Mouse (Mus musculus): ENCODE results near the gene Msx2. TPM values are rescaled to one million over a fixed set of nuclear protein-coding genes. Genes with fewer than 3 reads are reported as not detected.
A peak's percentile ranks its signal among the peaks of the same experiment; 100 is the strongest.

Msx2 gene
- polyA plus RNA-seq, 2 experiments: 0.02 TPM; not detected in 1

- Histone ChIP-seq H3K36me3 (replicated peaks; ENCODE audit: control insufficient read depth, insufficient read depth, low read depth) (no peaks in the 10 kb centered on the region), H3K27me3 (ENCODE audit: control insufficient read depth, insufficient read depth, low read length) (peaks cover 66% of the 10 kb centered on the region), H3K27ac (no peak overlapping the region), H3K9ac (replicated peaks) (no peak overlapping the region), H3K9me3 (ENCODE audit: control insufficient read depth, low read length) (no peaks in the 10 kb centered on the region), H3K4me3 (ENCODE audit: insufficient read depth in 1 of 2, low read depth in 2 of 2, low read length in 2 of 2) (no peak overlapping the region), H3K4me1 (replicated peaks; ENCODE audit: control insufficient read depth in 2 of 2, insufficient read depth in 2 of 2, low read length in 1 of 2) (no peaks in the 10 kb centered on the region), H3K4me2 (ENCODE audit: low read depth) (no peak overlapping the region)
- TF ChIP-seq CTCF (IDR thresholded peaks at IDR 0.05; ENCODE audit: low read depth): no peak
- TF ChIP-seq EP300 (IDR thresholded peaks at IDR 0.05; ENCODE audit: low read depth): no peak
- 2% methylated on average over 15 of the region's 15 CpGs for WGBS (ENCODE audit: insufficient replicate concordance)
- ATAC-seq (ENCODE audit: insufficient read depth): no peak
- DNase-seq (ENCODE audit: low read depth in 3 of 3, low spot score in 3 of 3): no peak
Measured at GRCm38 (mm10) chr13:53462649-53462970, 10.3 kb downstream of the Msx2 start.

- no peak overlapping the region for H3K4me3 ChIP-seq (ENCODE audit: insufficient read depth in 1 of 2, low read depth in 2 of 2, low read length in 2 of 2)
Measured at GRCm38 (mm10) chr13:53461855-53462648, 10.8 kb downstream of the Msx2 start.

GRCm38 (mm10) chr13:53461346-53461745, 11.5 kb downstream of the Msx2 start:
- H3K9me3 ChIP-seq (ENCODE audit: control insufficient read depth, low read length): no peaks in the 10 kb centered on the region

More at GRCm38 (mm10) chr13:53461855-53462648, 10.8 kb downstream of the Msx2 start:
- no peak for ATAC-seq (ENCODE audit: insufficient read depth)
- under 1% methylated on average over 51 of the region's 51 CpGs for WGBS (ENCODE audit: insufficient replicate concordance)
- Histone ChIP-seq H3K4me2 (ENCODE audit: low read depth) (no peak overlapping the region), H3K36me3 (replicated peaks; ENCODE audit: control insufficient read depth, insufficient read depth, low read depth) (no peaks in the 10 kb centered on the region), H3K9me3 (ENCODE audit: control insufficient read depth, low read length) (no peaks in the 10 kb centered on the region), H3K9ac (replicated peaks) (no peak overlapping the region), H3K27me3 (ENCODE audit: control insufficient read depth, insufficient read depth, low read length) (peaks cover 61% of the 10 kb centered on the region), H3K27ac (no peak overlapping the region), H3K4me1 (replicated peaks; ENCODE audit: control insufficient read depth in 2 of 2, insufficient read depth in 2 of 2, low read length in 1 of 2) (no peaks in the 10 kb centered on the region)
- TF ChIP-seq CTCF (IDR thresholded peaks at IDR 0.05; ENCODE audit: low read depth) (peak; percentile 60), EP300 (IDR thresholded peaks at IDR 0.05; ENCODE audit: low read depth) (no peak)
- DNase-seq (ENCODE audit: low read depth in 3 of 3, low spot score in 3 of 3): no peak

GRCm38 (mm10) chr13:53458766-53459165, 14.1 kb downstream of the Msx2 start:
- no peaks in the 10 kb centered on the region for H3K9me3 ChIP-seq (ENCODE audit: control insufficient read depth, low read length)
- ATAC-seq (ENCODE audit: insufficient read depth) (no peak), DNase-seq (ENCODE audit: low read depth in 3 of 3, low spot score in 3 of 3) (no peak)
- TF ChIP-seq CTCF (IDR thresholded peaks at IDR 0.05; ENCODE audit: low read depth) (no peak), EP300 (IDR thresholded peaks at IDR 0.05; ENCODE audit: low read depth) (no peak)
- H3K4me2 ChIP-seq (ENCODE audit: low read depth): no peak overlapping the region
- no peaks in the 10 kb centered on the region for H3K36me3 ChIP-seq (replicated peaks; ENCODE audit: control insufficient read depth, insufficient read depth, low read depth)
- H3K27ac ChIP-seq: no peak overlapping the region
- 51% methylated on average over 4 of the region's 4 CpGs for WGBS (ENCODE audit: insufficient replicate concordance)
- no peaks in the 10 kb centered on the region for H3K4me1 ChIP-seq (replicated peaks; ENCODE audit: control insufficient read depth in 2 of 2, insufficient read depth in 2 of 2, low read length in 1 of 2)
- H3K9ac ChIP-seq (replicated peaks): no peak overlapping the region
- peaks cover 31% of the 10 kb centered on the region for H3K27me3 ChIP-seq (ENCODE audit: control insufficient read depth, insufficient read depth, low read length)
- no peak overlapping the region for H3K4me3 ChIP-seq (ENCODE audit: insufficient read depth in 1 of 2, low read depth in 2 of 2, low read length in 2 of 2)

More at GRCm38 (mm10) chr13:53461346-53461745, 11.5 kb downstream of the Msx2 start:
- H3K4me3 ChIP-seq (ENCODE audit: insufficient read depth in 1 of 2, low read depth in 2 of 2, low read length in 2 of 2): no peak overlapping the region
- no peak overlapping the region for H3K4me2 ChIP-seq (ENCODE audit: low read depth)
- TF ChIP-seq CTCF (IDR thresholded peaks at IDR 0.05; ENCODE audit: low read depth) (no peak), EP300 (IDR thresholded peaks at IDR 0.05; ENCODE audit: low read depth) (no peak)
- WGBS (ENCODE audit: insufficient replicate concordance): 24% methylated on average over 2 of the region's 2 CpGs
- H3K36me3 ChIP-seq (replicated peaks; ENCODE audit: control insufficient read depth, insufficient read depth, low read depth): no peaks in the 10 kb centered on the region
- no peak for DNase-seq (ENCODE audit: low read depth in 3 of 3, low spot score in 3 of 3)
- peaks cover 54% of the 10 kb centered on the region for H3K27me3 ChIP-seq (ENCODE audit: control insufficient read depth, insufficient read depth, low read length)
- H3K4me1 ChIP-seq (replicated peaks; ENCODE audit: control insufficient read depth in 2 of 2, insufficient read depth in 2 of 2, low read length in 1 of 2): no peaks in the 10 kb centered on the region
- H3K27ac ChIP-seq: no peak overlapping the region
- H3K9ac ChIP-seq (replicated peaks): no peak overlapping the region
- no peak for ATAC-seq (ENCODE audit: insufficient read depth)

- Histone ChIP-seq H3K9me3 (ENCODE audit: control insufficient read depth, low read length) (no peaks in the 10 kb centered on the region), H3K36me3 (replicated peaks; ENCODE audit: control insufficient read depth, insufficient read depth, low read depth) (no peaks in the 10 kb centered on the region), H3K27me3 (ENCODE audit: control insufficient read depth, insufficient read depth, low read length) (peaks cover 3% of the 10 kb centered on the region), H3K4me1 (replicated peaks; ENCODE audit: control insufficient read depth in 2 of 2, insufficient read depth in 2 of 2, low read length in 1 of 2) (no peaks in the 10 kb centered on the region), H3K4me3 (ENCODE audit: insufficient read depth in 1 of 2, low read depth in 2 of 2, low read length in 2 of 2) (no peak overlapping the region), H3K4me2 (ENCODE audit: low read depth) (no peak overlapping the region), H3K27ac (no peak overlapping the region), H3K9ac (replicated peaks) (no peak overlapping the region)
- TF ChIP-seq CTCF (IDR thresholded peaks at IDR 0.05; ENCODE audit: low read depth): no peak
- no peak for TF ChIP-seq EP300 (IDR thresholded peaks at IDR 0.05; ENCODE audit: low read depth)
- DNase-seq (ENCODE audit: low read depth in 3 of 3, low spot score in 3 of 3): no peak
- 13% methylated on average over 21 of the region's 21 CpGs for WGBS (ENCODE audit: insufficient replicate concordance)
- ATAC-seq (ENCODE audit: insufficient read depth): no peak
Measured at GRCm38 (mm10) chr13:53454794-53455672, 17.8 kb downstream of the Msx2 start.
